Mouse (Mus musculus): ENCODE measurements at regions not wholly inside any gene's neighbourhood (a gene's known extent, or its start where the extent isn't known, plus 50 kb on each side); places are given as distances from the start of the nearest gene placed in this dataset.

DNA sequence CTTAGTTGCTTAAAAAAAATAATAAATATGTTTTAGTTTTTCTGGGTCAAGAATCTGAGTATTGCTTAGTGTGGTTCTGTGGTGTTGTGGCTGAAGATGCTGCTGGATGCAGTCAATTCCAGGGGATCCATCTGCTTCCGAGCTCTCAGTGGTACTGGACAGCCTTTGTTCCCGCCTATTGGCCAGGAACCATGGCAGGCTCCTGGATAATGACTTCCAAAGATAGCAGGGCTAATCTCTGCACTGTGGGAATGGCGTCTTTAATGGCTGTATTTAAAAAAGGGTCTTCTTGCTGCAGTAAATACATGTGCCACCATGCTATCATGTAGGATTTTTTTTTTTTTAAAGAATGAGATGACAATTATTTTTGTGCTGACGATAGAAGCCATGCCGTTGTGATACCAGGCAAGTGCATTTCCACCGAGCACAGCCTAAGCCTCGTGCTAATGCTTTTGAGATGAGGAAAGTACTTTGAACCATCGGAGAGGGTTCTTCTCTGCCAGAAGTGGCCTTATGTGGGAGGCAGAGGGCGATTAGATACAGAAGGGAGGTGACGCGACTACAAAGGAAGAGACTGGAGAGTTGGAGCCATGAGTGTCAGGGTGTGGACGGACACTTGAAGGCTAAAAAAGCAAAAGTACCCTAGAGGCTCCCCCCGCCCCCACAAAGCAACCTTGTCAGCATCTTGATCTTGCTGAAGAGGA lies 50.7 kb upstream of the Rgs8 start:
- DNase-seq (ENCODE audit: low read depth, low spot score) (no peak), ATAC-seq (no peak)
- no peak for TF ChIP-seq CTCF (IDR thresholded peaks at IDR 0.05)
- ChIA-PET CTCF (no interaction called here), POLR2A (no interaction called here)
- in situ Hi-C loops (cut with MboI; ENCODE audit: low pct_unique_long_range_greater_than_20kb): no loop called here
- H3K27me3 ChIP-seq: no peaks in the 10 kb centered on the region

DNA sequence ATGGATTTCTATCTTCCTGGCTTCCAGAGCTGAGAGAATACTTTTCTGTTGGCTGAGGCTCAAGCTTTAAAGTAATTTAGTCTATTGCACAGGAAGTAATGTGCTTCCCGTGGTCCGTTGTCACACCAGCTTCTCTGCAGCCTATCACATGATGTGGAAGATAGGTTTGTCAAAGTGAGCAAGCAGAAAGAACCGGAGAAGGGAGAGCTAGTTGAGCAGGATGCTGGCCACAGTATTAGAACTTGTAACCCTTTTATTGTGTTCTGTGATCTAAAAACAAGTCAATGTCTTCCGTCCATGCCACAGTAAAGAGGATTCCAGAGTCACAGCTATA lies 50.2 kb upstream of the Rgs8 start:
- TF ChIP-seq CTCF (IDR thresholded peaks at IDR 0.05): no peak
- CTCF ChIA-PET: interaction anchor here (1.3 kb wide), 1 partner anchor 109 kb away, joined by 3 read pairs; no protein-coding TSS in a partner anchor
- in situ Hi-C loops (cut with MboI; ENCODE audit: low pct_unique_long_range_greater_than_20kb): no loop called here
- H3K27me3 ChIP-seq: no peaks in the 10 kb centered on the region
- ATAC-seq: no peak
- DNase-seq (ENCODE audit: low read depth, low spot score): no peak
- POLR2A ChIA-PET: interaction anchor here (0.6 kb wide), 1 partner anchor 49 kb away, joined by 3 read pairs; no protein-coding TSS in a partner anchor
